Mouse (Mus musculus) layer of hippocampus, adult 8-10 months (tissue): ENCODE data around the gene Chrna1. TPM values are rescaled to one million over a fixed set of nuclear protein-coding genes. Genes with fewer than 3 reads are reported as not detected.
A peak's percentile ranks its signal among the peaks of the same experiment; 100 is the strongest.
"Not testable (repeated sequence)": the region's sequence is repeated elsewhere in the genome, so short reads cannot be mapped to it uniquely, and the experiment has no call there.

Experiments
- DNase-seq, 2 experiments: peaks; one replicate each; pipeline ENCODE4 v3.0.0; 2022; ENCODE audit warnings: low spot score in 2 of 2
- total RNA-seq, 4 experiments: library from RNA; stranded (reverse); gene quantifications; 2 replicates each; pipeline ENCODE4 v1.2.4; 2022

Chrna1 gene
- total RNA-seq, 4 experiments from 2014 or later = 0.24 to 0.60 (median 0.43) TPM

DNA sequence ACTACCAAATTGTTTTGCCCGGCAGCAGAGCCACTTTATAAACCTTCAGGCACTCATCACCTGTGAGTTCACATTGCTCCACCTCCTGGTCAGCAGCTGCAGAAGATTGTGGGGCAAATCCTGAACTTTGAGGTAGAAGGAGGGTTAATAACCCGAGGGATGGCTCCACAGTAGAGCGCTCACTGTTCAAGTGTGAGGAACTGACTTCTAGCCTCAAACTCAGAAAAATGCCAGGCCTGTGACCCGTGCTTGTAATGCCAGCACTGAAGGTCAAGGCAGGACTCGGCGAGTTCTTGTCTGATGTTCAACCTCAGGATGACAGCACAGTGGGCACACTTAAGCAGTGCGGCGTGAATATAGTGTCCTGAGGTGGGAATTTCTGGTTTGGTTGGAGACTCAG lies 22.2 kb downstream of the Chrna1 start:
- no peak for DNase-seq

- DNase-seq = not testable (repeated sequence)
Measured at GRCm38 (mm10) chr2:73557061-73557460, 23.1 kb downstream of the Chrna1 start.

DNA sequence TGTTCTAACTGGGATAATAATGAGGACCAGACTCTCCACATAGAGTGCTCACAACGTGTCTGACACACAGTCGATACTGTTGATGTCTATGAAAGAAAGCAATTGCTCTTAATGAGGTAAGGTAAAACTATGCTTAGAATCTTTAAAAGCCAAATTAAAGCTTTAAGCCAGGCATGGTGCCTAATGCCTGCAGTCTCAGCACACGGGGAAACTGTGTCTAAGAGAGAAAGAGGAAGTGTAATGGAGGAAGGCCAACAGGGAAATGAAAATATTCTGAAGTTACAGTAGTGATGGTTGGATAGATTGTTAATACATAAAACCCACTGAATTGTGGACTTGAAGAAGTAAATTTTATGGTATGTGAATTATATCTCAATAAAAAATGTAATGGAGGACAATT lies 25.7 kb downstream of the Chrna1 start:
- no peak for DNase-seq

- DNase-seq = no peak
Measured at GRCm38 (mm10) chr2:73552926-73553325, 27.2 kb downstream of the Chrna1 start.

GRCm38 (mm10) chr2:73550725-73551124 lies 29.4 kb downstream of the Chrna1 start:
- peak in 1 of 2 experiments; percentile 41 for DNase-seq

- no peak for DNase-seq
Measured at GRCm38 (mm10) chr2:73548542-73548941, 31.6 kb downstream of the Chrna1 start.

DNA sequence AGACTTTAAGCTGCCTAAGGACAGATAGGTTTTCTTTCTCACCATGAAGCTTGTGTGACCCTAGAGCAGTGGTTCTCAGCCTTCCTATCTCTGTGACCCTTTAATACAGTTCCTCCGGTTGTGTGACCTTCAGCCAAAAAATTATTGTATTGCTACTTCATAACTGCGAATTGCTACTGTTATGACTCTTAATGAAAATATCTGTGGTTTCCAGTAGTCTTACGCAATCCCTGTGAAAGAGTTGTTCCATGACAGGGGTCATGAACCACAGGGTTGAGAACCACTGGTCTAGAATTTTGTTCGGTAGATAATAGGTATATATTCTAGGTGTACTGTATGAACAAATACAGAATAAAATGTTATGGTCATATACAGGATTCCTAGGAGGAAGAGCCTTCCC lies 32.9 kb downstream of the Chrna1 start:
- DNase-seq = no peak

- DNase-seq = no peak
Measured at GRCm38 (mm10) chr2:73545556-73545955, 34.6 kb downstream of the Chrna1 start.

- no peak for DNase-seq
Measured at GRCm38 (mm10) chr2:73540450-73541162, 39.5 kb downstream of the Chrna1 start.

DNA sequence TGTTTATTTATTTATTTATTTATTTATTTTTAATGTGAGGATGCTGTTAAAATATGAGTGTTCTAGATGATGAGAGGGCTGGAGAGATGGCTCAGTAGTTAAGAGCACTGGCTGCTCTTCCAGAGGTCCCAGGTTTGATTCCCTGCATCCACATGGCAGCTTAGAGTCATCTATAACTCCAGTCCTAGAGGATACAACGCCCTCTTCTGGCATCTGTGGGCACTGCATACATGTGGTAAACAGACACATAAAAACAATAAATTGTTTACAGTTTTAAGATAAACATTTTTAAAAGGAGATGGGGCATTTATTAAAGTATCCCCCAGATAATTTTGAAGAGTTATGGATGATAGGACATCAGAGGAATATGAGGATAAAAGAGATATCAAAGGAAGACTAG lies 40.4 kb downstream of the Chrna1 start:
- DNase-seq = no peak

- DNase-seq = no peak
Measured at GRCm38 (mm10) chr2:73539141-73539540, 41.0 kb downstream of the Chrna1 start.

DNA sequence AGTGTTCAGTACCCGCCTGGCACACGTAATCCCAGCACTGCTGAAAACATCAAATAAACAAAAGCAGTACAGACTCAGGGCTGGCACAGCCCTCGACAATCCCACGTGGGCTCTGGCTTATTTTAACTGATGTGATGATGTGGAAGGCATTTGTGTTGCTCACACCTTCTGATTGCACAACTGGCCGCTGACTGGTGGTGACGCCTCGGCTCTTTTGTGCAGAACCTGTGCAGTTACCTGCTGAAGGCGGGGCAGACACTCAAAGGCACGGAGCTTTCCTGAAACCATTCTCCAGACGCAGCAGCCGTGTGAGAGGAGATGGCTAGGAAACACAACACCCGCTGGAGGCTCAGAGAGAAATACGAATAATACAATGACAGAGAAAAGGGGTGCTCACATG lies 41.5 kb downstream of the Chrna1 start:
- DNase-seq = no peak

GRCm38 (mm10) chr2:73536091-73536783 lies 43.9 kb downstream of the Chrna1 start:
- DNase-seq = no peak

DNA sequence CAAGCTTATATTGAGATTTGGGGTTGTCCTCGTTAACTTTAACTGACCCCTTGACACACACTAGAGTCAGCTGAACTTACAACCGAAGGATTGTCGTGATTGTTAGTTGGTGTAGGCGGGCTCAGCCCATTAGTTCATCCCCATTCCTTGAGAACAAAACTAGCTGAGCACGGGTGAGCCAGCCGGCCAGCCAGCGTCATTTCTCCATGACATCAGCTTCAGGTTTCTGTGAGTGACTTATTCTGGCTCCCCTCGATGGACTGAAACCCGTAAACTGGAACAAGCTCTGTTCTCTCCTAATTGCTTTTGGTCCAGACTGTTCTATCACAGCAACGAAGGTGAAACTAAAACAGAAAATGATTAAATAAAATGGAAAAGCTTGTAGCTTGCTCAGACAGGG lies 45.4 kb downstream of the Chrna1 start:
- no peak for DNase-seq

GRCm38 (mm10) chr2:73530487-73530886 lies 49.7 kb downstream of the Chrna1 start:
- DNase-seq = no peak

DNA sequence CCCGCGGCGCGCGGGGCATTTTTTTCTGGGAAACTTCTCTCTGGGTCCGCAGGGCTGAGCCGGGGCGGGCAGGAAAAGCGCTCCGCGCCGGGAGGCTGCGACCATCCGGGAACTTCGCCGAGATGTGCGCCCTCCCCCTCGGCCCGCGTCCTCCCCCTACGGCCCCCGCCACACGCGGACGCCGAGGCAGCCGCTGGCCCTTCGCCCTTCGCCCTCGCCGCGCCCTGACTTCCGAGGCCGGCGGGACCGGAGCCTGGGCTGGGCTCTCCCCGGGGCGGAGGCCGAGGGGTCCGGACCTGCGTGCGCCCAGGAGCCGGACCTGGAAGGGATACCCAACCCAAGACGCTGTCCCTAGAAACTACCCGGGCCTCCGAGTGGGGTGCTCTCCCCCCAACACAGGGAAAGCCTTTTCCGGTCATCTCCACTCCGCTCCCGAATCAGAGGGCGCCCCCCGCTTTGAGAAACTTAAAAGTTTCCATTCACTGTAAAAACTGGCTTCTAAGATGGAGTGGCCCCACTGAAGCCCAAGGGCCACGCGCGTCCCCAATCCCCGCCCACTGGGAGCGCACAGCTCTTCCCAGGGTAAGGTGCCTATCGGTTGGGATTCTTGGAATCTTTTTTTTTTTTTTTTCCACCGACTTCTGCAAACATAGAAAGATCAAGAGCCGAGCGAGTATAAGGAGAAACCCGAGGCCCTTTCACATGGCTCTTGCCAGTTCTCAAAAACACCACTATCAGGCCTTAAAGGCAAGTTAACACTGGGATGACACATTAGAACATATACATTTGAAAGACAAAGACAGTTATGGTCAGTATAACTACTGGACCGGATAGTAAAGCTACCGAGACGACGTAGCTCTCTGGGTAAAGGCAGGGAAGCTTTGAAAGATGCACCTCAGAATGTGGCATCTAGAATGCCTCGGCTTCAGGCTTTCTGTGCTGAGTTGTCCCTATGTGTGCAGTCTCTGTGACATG lies 50.5 kb downstream of the Chrna1 start, which contains the start of gene Wipf1:
Wipf1 (minus strand) TSS at position 379 of the 975 bp plus-strand sequence.
- DNase-seq = peak in 1 of 2 experiments; percentile 65

DNA sequence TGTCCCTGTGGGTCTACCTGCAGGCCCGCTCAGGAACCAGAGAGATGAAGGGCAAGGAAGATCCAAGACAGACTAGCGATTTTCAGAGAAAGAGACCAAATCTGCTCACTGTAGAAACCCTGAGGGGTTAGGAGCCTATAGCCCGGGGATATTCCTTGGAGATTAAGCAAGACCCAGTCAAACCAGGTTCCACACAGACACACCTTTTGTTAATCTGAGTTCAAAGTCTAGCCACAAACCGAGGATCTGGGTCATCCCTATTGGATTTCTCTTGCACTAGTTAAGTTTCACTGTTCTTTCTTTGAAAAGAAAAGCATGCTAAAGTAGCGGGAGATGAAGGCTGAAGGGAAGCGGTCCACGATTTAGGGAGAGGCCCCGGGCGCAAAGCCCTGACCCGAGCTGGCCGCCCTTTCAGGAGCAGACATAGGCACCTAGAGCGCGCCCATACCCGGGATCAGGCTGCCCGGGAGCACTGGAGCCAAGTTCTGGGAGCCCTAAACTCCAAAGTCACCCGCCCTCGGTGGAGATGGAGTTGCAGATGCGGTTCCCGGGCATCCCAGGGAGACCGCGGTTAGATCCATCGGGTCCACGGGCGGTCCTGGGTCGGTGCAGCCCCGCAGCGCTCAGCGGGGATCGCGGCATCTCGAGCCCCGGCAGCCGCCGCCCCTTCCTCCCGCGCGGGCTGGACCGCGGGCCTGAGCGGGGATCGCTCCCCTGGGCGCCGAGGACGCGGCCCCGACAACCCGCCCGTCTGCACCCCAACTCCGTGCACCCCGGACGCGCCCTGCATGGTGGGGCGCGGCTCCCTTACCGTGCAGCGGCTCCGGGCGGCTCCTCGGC lies 51.4 kb downstream of the Chrna1 start:
- no peak for DNase-seq

- DNase-seq = no peak
Measured at GRCm38 (mm10) chr2:73527956-73528355, 52.2 kb downstream of the Chrna1 start.

GRCm38 (mm10) chr2:73526691-73527090 lies 53.4 kb downstream of the Chrna1 start:
- DNase-seq = no peak

DNA sequence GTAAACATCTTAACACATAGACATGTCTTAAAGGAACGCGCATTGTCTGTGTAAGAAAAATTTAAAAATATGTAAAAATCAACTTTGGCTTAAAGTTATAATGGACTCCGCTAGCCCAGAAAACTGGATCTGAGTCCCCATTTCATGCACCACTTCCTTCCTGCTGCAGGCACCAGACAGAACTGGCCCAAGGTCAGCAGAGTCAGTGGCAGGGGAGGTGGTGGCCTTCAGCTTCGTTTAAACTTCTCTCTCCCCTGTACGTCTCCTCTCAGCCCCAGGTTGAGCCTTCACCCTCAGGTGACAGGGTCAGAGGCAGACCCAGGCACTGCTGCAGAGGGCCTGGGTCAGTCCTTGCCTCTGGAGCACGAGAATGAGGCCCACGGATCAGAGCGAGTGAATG lies 57.2 kb downstream of the Chrna1 start:
- DNase-seq = no peak

DNA sequence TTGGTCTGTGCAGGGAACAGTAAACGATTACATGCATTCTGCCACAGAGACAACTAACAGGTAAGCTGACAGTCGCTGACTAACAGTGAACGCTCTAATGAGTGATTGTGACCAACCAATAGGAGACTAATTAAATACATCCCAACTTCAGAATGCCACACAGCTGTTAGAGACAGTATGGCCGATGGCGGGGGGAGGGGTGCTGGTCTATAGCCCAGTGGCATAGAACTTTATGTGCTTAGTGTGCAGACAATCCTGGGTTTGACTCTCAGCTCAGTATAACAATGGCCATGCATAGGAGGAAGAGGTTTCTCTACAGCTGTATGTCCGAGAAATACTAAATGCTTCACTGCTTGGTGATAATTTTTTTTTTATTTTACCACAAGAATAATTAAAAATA lies 57.8 kb downstream of the Chrna1 start:
- no peak for DNase-seq
